Mouse (Mus musculus): ENCODE results near the gene Lhfpl1. TPM values are rescaled to one million over a fixed set of nuclear protein-coding genes. Genes with fewer than 3 reads are reported as not detected.

Lhfpl1 gene
- polyA plus RNA-seq (2015; fragmentation: Nextera tagmentation; extraction: Ambion mirVana), result 6.3 and 6.7 TPM in 2 replicates

GRCm38 (mm10) chrX:145348377-145349203, at the start of gene Lhfpl1:
Gene Lhfpl1, minus strand, starts transcription at chrX:145349089.
- ATAC-seq (ENCODE audit: low FRiP score, low TSS enrichment) (no peak), DNase-seq (ENCODE audit: low spot score) (no peak)
- no peak for TF ChIP-seq EP300 (optimal IDR thresholded peaks at IDR 0.05)
- TF ChIP-seq CTCF (IDR thresholded peaks at IDR 0.05; ENCODE audit: low read depth), result no peak
- Histone ChIP-seq H3K4me2 (replicated peaks; ENCODE audit: low read depth) (0 out of 2 replicates have a peak within 1 kb of the TSS, but pooled peaks have one; percentile 8), H3K27ac (replicated peaks) (peak within 1 kb of the TSS; percentile 24; the same call in 1 of the 2 replicates), H3K4me3 (ENCODE audit: low read depth, low read length) (no peak within 1 kb of the TSS), H3K9me3 (ENCODE audit: control insufficient read depth, low read length) (no peaks in the 10 kb centered on the region), H3K9ac (ENCODE audit: low read length) (no peak within 1 kb of the TSS), H3K4me1 (replicated peaks; ENCODE audit: control insufficient read depth, insufficient read depth) (no peaks in the 10 kb centered on the region), H3K36me3 (ENCODE audit: control insufficient read depth, insufficient read depth, low read length) (no peaks in the 10 kb centered on the region), H3K27me3 (ENCODE audit: control insufficient read depth, insufficient read depth, low read length) (no peaks in the 10 kb centered on the region)
- WGBS, result 25% methylated on average over 7 of the region's 7 CpGs

- Histone ChIP-seq H3K27me3 (ENCODE audit: control insufficient read depth, insufficient read depth, low read length) (no peaks in the 10 kb centered on the region), H3K4me3 (ENCODE audit: low read depth, low read length) (no peak overlapping the region), H3K9ac (ENCODE audit: low read length) (no peak overlapping the region), H3K27ac (replicated peaks) (no peak overlapping the region), H3K36me3 (ENCODE audit: control insufficient read depth, insufficient read depth, low read length) (no peaks in the 10 kb centered on the region), H3K9me3 (ENCODE audit: control insufficient read depth, low read length) (no peaks in the 10 kb centered on the region), H3K4me2 (replicated peaks; ENCODE audit: low read depth) (no peak overlapping the region), H3K4me1 (replicated peaks; ENCODE audit: control insufficient read depth, insufficient read depth) (no peaks in the 10 kb centered on the region)
- DNase-seq (ENCODE audit: low spot score) (no peak), ATAC-seq (ENCODE audit: low FRiP score, low TSS enrichment) (no peak)
- TF ChIP-seq CTCF (IDR thresholded peaks at IDR 0.05; ENCODE audit: low read depth) (no peak), EP300 (optimal IDR thresholded peaks at IDR 0.05) (no peak)
- WGBS, result 54% methylated on average over 5 of the region's 5 CpGs
Observed at GRCm38 (mm10) chrX:145371839-145372238, 22.9 kb upstream of the Lhfpl1 start.

GRCm38 (mm10) chrX:145362527-145362926, 13.6 kb upstream of the Lhfpl1 start:
- H3K27me3 ChIP-seq (ENCODE audit: control insufficient read depth, insufficient read depth, low read length), result no peaks in the 10 kb centered on the region
- DNase-seq (ENCODE audit: low spot score) (no peak), ATAC-seq (ENCODE audit: low FRiP score, low TSS enrichment) (no peak)
- H3K9ac ChIP-seq (ENCODE audit: low read length), result no peak overlapping the region
- TF ChIP-seq CTCF (IDR thresholded peaks at IDR 0.05; ENCODE audit: low read depth), result no peak
- TF ChIP-seq EP300 (optimal IDR thresholded peaks at IDR 0.05), result no peak
- no peaks in the 10 kb centered on the region for H3K4me1 ChIP-seq (replicated peaks; ENCODE audit: control insufficient read depth, insufficient read depth)
- no peak overlapping the region for H3K4me3 ChIP-seq (ENCODE audit: low read depth, low read length)
- WGBS, result 77% methylated on average over 4 of the region's 4 CpGs
- H3K4me2 ChIP-seq (replicated peaks; ENCODE audit: low read depth), result no peak overlapping the region
- no peaks in the 10 kb centered on the region for H3K9me3 ChIP-seq (ENCODE audit: control insufficient read depth, low read length)
- H3K27ac ChIP-seq (replicated peaks), result no peak overlapping the region
- H3K36me3 ChIP-seq (ENCODE audit: control insufficient read depth, insufficient read depth, low read length), result no peaks in the 10 kb centered on the region

- DNase-seq (ENCODE audit: low spot score) (no peak), ATAC-seq (ENCODE audit: low FRiP score, low TSS enrichment) (no peak)
- no peak overlapping the region for H3K9ac ChIP-seq (ENCODE audit: low read length)
- no peaks in the 10 kb centered on the region for H3K27me3 ChIP-seq (ENCODE audit: control insufficient read depth, insufficient read depth, low read length)
- H3K36me3 ChIP-seq (ENCODE audit: control insufficient read depth, insufficient read depth, low read length), result no peaks in the 10 kb centered on the region
- no peak for TF ChIP-seq CTCF (IDR thresholded peaks at IDR 0.05; ENCODE audit: low read depth)
- no peak for TF ChIP-seq EP300 (optimal IDR thresholded peaks at IDR 0.05)
- no peak overlapping the region for H3K27ac ChIP-seq (replicated peaks)
- H3K4me2 ChIP-seq (replicated peaks; ENCODE audit: low read depth), result no peak overlapping the region
- no peaks in the 10 kb centered on the region for H3K9me3 ChIP-seq (ENCODE audit: control insufficient read depth, low read length)
- no peak overlapping the region for H3K4me3 ChIP-seq (ENCODE audit: low read depth, low read length)
- 70% methylated on average over 2 of the region's 2 CpGs for WGBS
- no peaks in the 10 kb centered on the region for H3K4me1 ChIP-seq (replicated peaks; ENCODE audit: control insufficient read depth, insufficient read depth)
Observed at GRCm38 (mm10) chrX:145342402-145342801, 6.5 kb downstream of the Lhfpl1 start.

- Histone ChIP-seq H3K9ac (ENCODE audit: low read length) (no peak overlapping the region), H3K27me3 (ENCODE audit: control insufficient read depth, insufficient read depth, low read length) (no peaks in the 10 kb centered on the region), H3K4me3 (ENCODE audit: low read depth, low read length) (no peak overlapping the region), H3K4me2 (replicated peaks; ENCODE audit: low read depth) (no peak overlapping the region), H3K4me1 (replicated peaks; ENCODE audit: control insufficient read depth, insufficient read depth) (no peaks in the 10 kb centered on the region), H3K9me3 (ENCODE audit: control insufficient read depth, low read length) (no peaks in the 10 kb centered on the region), H3K27ac (replicated peaks) (no peak overlapping the region), H3K36me3 (ENCODE audit: control insufficient read depth, insufficient read depth, low read length) (no peaks in the 10 kb centered on the region)
- DNase-seq (ENCODE audit: low spot score) (no peak), ATAC-seq (ENCODE audit: low FRiP score, low TSS enrichment) (no peak)
- 32% methylated on average over 1 of the region's 1 CpGs for WGBS
- TF ChIP-seq CTCF (IDR thresholded peaks at IDR 0.05; ENCODE audit: low read depth) (no peak), EP300 (optimal IDR thresholded peaks at IDR 0.05) (no peak)
Observed at GRCm38 (mm10) chrX:145336141-145336540, 12.7 kb downstream of the Lhfpl1 start.

GRCm38 (mm10) chrX:145308555-145308954, 40.3 kb downstream of the Lhfpl1 start:
- Histone ChIP-seq H3K4me2 (replicated peaks; ENCODE audit: low read depth) (no peak overlapping the region), H3K4me3 (ENCODE audit: low read depth, low read length) (no peak overlapping the region), H3K27ac (replicated peaks) (no peak overlapping the region), H3K36me3 (ENCODE audit: control insufficient read depth, insufficient read depth, low read length) (no peaks in the 10 kb centered on the region), H3K4me1 (replicated peaks; ENCODE audit: control insufficient read depth, insufficient read depth) (no peaks in the 10 kb centered on the region), H3K9ac (ENCODE audit: low read length) (no peak overlapping the region), H3K9me3 (ENCODE audit: control insufficient read depth, low read length) (no peaks in the 10 kb centered on the region), H3K27me3 (ENCODE audit: control insufficient read depth, insufficient read depth, low read length) (no peaks in the 10 kb centered on the region)
- DNase-seq (ENCODE audit: low spot score) (peak; percentile 10), ATAC-seq (ENCODE audit: low FRiP score, low TSS enrichment) (no peak)
- TF ChIP-seq CTCF (IDR thresholded peaks at IDR 0.05; ENCODE audit: low read depth) (peak; percentile 49), EP300 (optimal IDR thresholded peaks at IDR 0.05) (no peak)
- WGBS, result 50% methylated on average over 1 of the region's 1 CpGs
